Mouse (Mus musculus) small intestine, adult 2 months (tissue): Measurements from ENCODE around the gene Adgb. TPM values are rescaled to one million over a fixed set of nuclear protein-coding genes. Genes with fewer than 3 reads are reported as not detected.

ENCODE experiments used
- H3K27ac ChIP-seq: fragments of 200-500 bp; 2 replicates; pipeline ENCODE4 v1.5.1; 2012; ENCODE audit warnings: low read depth, low read length, control low read depth, inconsistent platforms; ENCODE audit not compliant: insufficient read depth
- H3K27me3 ChIP-seq: fragments of 200-500 bp; 2 replicates; pipeline ENCODE4 v1.6.1; 2012; ENCODE audit warnings: mild to moderate bottlenecking, moderate library complexity, low read length, inconsistent platforms; ENCODE audit not compliant: control insufficient read depth, insufficient read depth
- H3K36me3 ChIP-seq: fragments of 200-500 bp; 2 replicates; pipeline ENCODE4 v1.6.1; 2012; ENCODE audit warnings: mild to moderate bottlenecking, low read length, control low read depth, inconsistent platforms; ENCODE audit not compliant: control insufficient read depth, insufficient read depth
- H3K4me1 ChIP-seq: fragments of 200-500 bp; 2 replicates; pipeline ENCODE4 v1.6.1; 2012; ENCODE audit warnings: low read length, inconsistent platforms, mixed read lengths; ENCODE audit not compliant: control insufficient read depth, insufficient read depth, insufficient read length
- H3K4me3 ChIP-seq: fragments of 200-500 bp; 2 replicates; pipeline ENCODE4 v1.5.1; 2012; ENCODE audit warnings: low read depth, mild to moderate bottlenecking, control low read depth, inconsistent platforms, low read length, moderate library complexity
- CTCF ChIP-seq: fragments of 200-500 bp; IDR thresholded peaks from 2 replicates; pipeline ENCODE4 v1.5.1; 2012; ENCODE audit warnings: low read depth, mild to moderate bottlenecking, control low read depth, inconsistent platforms, low read length, moderate library complexity, mixed read lengths; ENCODE audit not compliant: insufficient replicate concordance, insufficient read length; ENCODE audit errors: extremely low read depth
- POLR2A ChIP-seq: fragments of 200-500 bp; IDR thresholded peaks from 2 replicates; pipeline ENCODE4 v1.6.1; 2012; ENCODE audit warnings: low read depth, mild to moderate bottlenecking, control low read depth, inconsistent platforms, low read length, moderate library complexity
- WGBS: fragments of 180-500 bp; shearing (Covaris S2); methylation state at CpG from one replicate; pipeline ENCODE4 v1.1.7; 2018; 5-methylcytosine and 5-hydroxymethylcytosine counted together
- polyA plus RNA-seq: library from polyadenylated mRNA; depleted of rRNA; stranded (reverse); fragments of >200 nt; gene quantifications from 2 replicates; pipeline ENCODE4 v1.2.3, GENCODE M21; 2012

The Adgb gene
- polyA plus RNA-seq, 1 experiment = not detected

DNA sequence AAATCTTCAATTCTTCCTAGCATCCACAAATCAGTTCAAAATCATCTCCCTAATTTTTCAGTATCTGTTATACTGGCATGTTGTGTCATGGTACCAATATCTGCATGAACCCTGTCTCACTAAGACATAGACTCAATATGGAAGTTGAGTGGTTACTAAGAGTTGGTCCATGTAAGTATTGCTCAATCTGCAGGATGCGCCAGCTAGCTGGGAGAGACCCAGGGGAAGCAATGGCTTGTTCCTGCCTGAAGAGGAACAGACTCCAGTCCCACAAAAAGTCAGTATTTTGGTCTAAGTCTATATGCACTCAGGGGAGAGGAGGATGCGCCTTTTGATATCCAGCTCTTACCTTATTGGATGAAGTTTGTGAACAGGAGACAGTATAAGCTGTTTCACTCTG lies 47.7 kb downstream of the Adgb start:
- TF ChIP-seq CTCF (no peak), POLR2A (no peak)
- no peaks in the 10 kb centered on the region for H3K36me3 ChIP-seq
- 87% methylated on average over 2 of the region's 2 CpGs for WGBS
- H3K27me3 ChIP-seq = no peaks in the 10 kb centered on the region
- no peak overlapping the region for H3K4me3 ChIP-seq
- no peaks in the 10 kb centered on the region for H3K4me1 ChIP-seq
- H3K27ac ChIP-seq = no peak overlapping the region

DNA sequence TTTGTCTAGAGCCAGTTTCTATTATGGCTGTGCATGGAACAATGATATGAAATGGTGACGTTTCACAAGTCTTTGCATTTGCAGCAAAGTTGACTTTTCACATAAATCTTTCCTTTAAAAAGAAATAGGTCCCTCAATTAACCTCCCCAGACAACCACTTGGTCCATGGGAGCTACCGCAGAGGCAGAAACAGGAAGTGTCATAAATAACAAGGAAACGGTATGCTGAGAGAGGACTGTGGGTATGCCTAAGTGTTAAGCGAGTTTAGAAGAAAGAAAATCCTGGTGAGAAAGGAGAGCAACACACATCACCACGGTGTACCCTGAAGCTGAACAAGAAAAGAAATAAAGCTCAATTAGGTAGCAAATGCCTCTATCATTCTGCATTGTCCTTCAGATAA lies 61.1 kb downstream of the Adgb start:
- Histone ChIP-seq H3K27me3 (no peaks in the 10 kb centered on the region), H3K4me3 (no peak overlapping the region), H3K27ac (no peak overlapping the region), H3K4me1 (no peaks in the 10 kb centered on the region), H3K36me3 (no peaks in the 10 kb centered on the region)
- no peak for TF ChIP-seq POLR2A
- no peak for TF ChIP-seq CTCF
- 53% methylated on average over 5 of the region's 5 CpGs for WGBS

DNA sequence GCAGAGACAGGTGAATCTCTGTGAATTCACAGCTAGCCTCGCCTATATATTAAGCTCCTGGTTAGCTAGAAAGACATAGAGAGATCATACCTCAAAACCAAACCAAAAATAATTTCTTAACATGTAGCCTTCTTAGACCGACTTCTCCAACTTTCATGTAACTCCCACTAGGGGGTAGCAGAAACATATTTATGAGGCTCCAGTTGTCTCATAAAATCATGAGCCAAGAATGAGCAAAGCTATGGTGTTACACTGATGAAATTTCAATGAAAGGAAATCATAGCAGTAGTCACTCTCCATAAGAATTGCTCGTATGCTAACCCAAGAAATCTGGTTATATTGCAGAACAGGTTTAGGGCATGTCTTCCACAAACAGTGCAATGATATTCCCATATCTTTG lies 64.0 kb downstream of the Adgb start:
- no peaks in the 10 kb centered on the region for H3K4me1 ChIP-seq
- TF ChIP-seq POLR2A (no peak), CTCF (no peak)

DNA sequence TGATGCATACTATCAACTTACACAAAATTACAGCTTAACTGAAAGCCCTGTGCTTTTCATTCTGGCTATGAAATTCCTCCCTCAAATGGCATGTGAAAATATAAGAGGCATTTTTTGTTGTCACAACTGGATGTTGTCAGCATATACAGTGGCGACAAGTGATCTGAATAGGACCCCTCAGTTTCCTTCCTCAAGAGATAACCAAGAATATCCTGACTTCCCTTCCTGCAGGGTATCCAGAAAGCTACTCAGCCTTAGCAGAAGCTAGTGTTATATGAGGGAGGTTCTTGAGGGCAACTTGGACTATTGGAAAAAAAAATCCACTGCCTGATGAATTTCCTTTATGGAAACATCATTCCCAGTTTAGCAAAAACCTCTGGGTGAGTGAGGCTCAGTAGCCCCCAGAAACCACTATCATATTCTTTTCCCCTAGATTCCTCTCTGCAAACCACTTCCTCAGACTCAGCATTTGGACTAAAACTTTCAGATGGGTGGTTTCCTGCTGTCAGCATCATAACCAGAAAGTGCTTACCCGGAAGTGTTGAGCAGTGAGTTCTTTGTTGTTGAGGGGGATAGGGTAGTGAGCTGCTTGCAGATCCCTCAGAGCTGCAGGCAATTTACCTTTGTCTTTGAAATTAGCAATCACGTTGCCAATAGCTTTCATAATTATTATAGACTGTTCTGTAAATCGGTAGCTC lies 76.2 kb downstream of the Adgb start:
- WGBS = 70% methylated on average over 4 of the region's 4 CpGs
- Histone ChIP-seq H3K4me1 (no peaks in the 10 kb centered on the region), H3K27me3 (no peaks in the 10 kb centered on the region), H3K36me3 (no peaks in the 10 kb centered on the region), H3K4me3 (no peak overlapping the region), H3K27ac (no peak overlapping the region)
- TF ChIP-seq CTCF = no peak
- TF ChIP-seq POLR2A = no peak

More for the DNA sequence above, 64.0 kb downstream of the Adgb start:
- Histone ChIP-seq H3K36me3 (no peaks in the 10 kb centered on the region), H3K27ac (no peak overlapping the region), H3K27me3 (no peaks in the 10 kb centered on the region), H3K4me3 (no peak overlapping the region)
- WGBS = 12% methylated on average over 3 of the region's 3 CpGs

DNA sequence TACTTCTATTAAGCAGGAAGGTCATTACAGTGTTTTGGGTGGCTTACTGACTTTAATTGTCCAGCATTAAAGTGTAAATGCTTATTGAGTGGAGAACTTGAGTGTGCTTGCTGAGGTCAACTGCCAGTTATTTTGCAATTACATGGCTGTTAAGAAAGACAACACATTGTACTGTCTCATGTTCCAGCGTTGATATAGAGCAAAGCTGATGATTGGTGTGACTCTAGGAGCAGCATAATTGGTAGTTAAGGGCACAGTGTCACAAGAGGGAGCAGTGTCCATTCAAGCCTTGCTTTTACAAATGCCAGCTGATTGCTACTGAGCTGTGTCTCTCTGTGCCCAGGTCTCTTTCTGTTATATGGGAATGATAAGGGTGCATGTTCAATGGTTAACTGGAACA lies 97.5 kb downstream of the Adgb start:
- Histone ChIP-seq H3K27me3 (no peaks in the 10 kb centered on the region; the same call in 1 of the 2 replicates), H3K27ac (no peak overlapping the region), H3K36me3 (no peaks in the 10 kb centered on the region), H3K4me1 (no peaks in the 10 kb centered on the region), H3K4me3 (no peak overlapping the region)
- WGBS = 50% methylated on average over 1 of the region's 1 CpGs
- no peak for TF ChIP-seq POLR2A

DNA sequence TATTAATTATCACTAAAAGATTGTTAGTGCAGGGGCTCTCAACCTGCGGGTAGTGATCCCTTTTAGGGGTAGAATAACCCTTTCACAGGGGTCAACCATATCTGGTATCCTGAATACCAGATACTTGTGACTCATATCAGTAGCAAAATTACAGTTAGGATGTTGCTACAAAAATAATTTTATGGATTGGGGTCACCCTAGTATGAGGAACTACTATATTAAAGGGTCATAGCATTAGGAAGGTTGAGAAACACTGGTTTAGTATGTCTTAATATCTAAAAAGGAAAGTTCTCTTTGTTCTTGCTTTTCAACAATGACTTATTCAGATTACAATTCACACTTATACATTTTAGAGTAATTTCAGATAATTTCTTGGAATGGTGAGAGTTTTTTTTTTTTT lies 108.1 kb downstream of the Adgb start:
- Histone ChIP-seq H3K27ac (no peak overlapping the region), H3K27me3 (no peaks in the 10 kb centered on the region), H3K36me3 (no peaks in the 10 kb centered on the region), H3K4me1 (no peaks in the 10 kb centered on the region), H3K4me3 (no peak overlapping the region)
- TF ChIP-seq POLR2A (no peak), CTCF (no peak)
- WGBS = 62% methylated on average over 1 of the region's 1 CpGs

DNA sequence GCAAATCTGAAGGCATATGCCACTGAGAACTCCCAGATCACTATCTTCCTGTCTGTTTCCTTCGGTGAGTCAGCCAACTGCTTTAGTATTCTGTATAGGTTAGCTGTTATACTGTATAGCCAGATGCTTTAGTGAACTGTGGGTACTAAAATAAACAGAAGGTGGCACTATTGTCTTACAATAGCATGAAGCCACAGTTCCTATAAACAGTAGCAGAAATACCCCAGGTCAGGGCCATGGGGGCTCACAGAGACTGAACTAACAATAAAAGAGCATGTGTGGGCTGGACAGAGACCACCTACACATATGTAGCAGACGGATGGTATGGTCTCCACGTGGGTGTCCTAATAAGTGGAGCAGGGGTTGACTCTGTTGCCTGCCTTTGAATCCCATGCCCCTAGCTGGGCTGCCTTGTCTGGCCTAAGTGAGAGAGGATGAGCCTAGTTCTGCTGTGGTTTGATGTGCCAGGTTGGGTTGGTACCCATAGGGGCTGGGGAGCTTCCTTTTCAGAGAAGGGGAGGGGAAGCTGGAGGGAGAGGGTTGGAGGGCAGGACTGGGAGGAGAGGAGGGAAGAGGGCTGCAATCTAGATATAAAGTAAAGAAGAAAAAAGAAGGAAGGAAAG lies 116.4 kb downstream of the Adgb start:
- no peaks in the 10 kb centered on the region for H3K4me1 ChIP-seq
- WGBS = 16% methylated on average over 3 of the region's 3 CpGs
- H3K27me3 ChIP-seq = no peaks in the 10 kb centered on the region
- no peak overlapping the region for H3K27ac ChIP-seq
- H3K36me3 ChIP-seq = no peaks in the 10 kb centered on the region
- no peak for TF ChIP-seq CTCF
- no peak for TF ChIP-seq POLR2A
- no peak overlapping the region for H3K4me3 ChIP-seq
